Mouse (Mus musculus) heart, embryonic 15.5 days (tissue): Measurements from ENCODE around the gene Glt6d1. TPM values are rescaled to one million over a fixed set of nuclear protein-coding genes. Genes with fewer than 3 reads are reported as not detected.

ENCODE experiments used
- ATAC-seq: fragments of 200-750 bp; cut with Nextera tagmentation; replicated peaks from 2 replicates; pipeline ENCODE4 v1.8.0; 2017; ENCODE audit warnings: low read depth, moderate TSS enrichment; ENCODE audit not compliant: insufficient number of reproducible peaks, insufficient read depth, low FRiP score
- H3K27ac ChIP-seq: fragments of 300-500 bp; sonication (generic); 2 replicates; pipeline ENCODE4 v1.5.1; 2015; ENCODE audit warnings: mild to moderate bottlenecking, inconsistent platforms
- H3K27me3 ChIP-seq: fragments of 300-500 bp; sonication (generic); 2 replicates; pipeline ENCODE4 v1.6.1; 2015; ENCODE audit warnings: inconsistent platforms
- H3K36me3 ChIP-seq: fragments of 300-500 bp; sonication (generic); 2 replicates; pipeline ENCODE4 v1.6.1; 2015; ENCODE audit warnings: mild to moderate bottlenecking, inconsistent platforms
- H3K4me1 ChIP-seq: fragments of 300-500 bp; sonication (generic); replicated peaks from 2 replicates; pipeline ENCODE4 v1.6.1; 2015; ENCODE audit warnings: inconsistent platforms
- H3K4me2 ChIP-seq: fragments of 300-500 bp; sonication (generic); 2 replicates; pipeline ENCODE4 v1.6.1; 2015; ENCODE audit warnings: inconsistent platforms, mild to moderate bottlenecking, moderate library complexity
- H3K4me3 ChIP-seq: fragments of 300-500 bp; sonication (generic); 2 replicates; pipeline ENCODE4 v1.5.1; 2015; ENCODE audit warnings: mild to moderate bottlenecking, inconsistent platforms
- H3K9ac ChIP-seq: fragments of 300-500 bp; sonication (generic); 2 replicates; pipeline ENCODE4 v1.6.1; 2015; ENCODE audit warnings: mild to moderate bottlenecking, inconsistent platforms
- H3K9me3 ChIP-seq: fragments of 300-500 bp; sonication (generic); replicated peaks from 2 replicates; pipeline ENCODE4 v1.6.1; 2016; ENCODE audit warnings: inconsistent platforms
- WGBS: fragments of 180-500 bp; shearing (Covaris S2); methylation state at CpG from one replicate; pipeline ENCODE4 v1.1.7; 2015; ENCODE audit warnings: mixed read lengths; 5-methylcytosine and 5-hydroxymethylcytosine counted together
- polyA plus RNA-seq: library from polyadenylated mRNA; unstranded; fragments of >200 nt; fragmentation: Nextera tagmentation; extraction: Ambion mirVana; gene quantifications from 2 replicates; pipeline ENCODE4 v1.2.1, GENCODE M21; 2015

Glt6d1 gene
- polyA plus RNA-seq, 1 experiment from 2014 or later: not detected

GRCm38 (mm10) chr2:25797635-25798034 is 18.0 kb downstream of the Glt6d1 start:
- Histone ChIP-seq H3K27me3 (no peaks in the 10 kb centered on the region), H3K4me1 (no peaks in the 10 kb centered on the region), H3K27ac (no peak overlapping the region), H3K9me3 (no peaks in the 10 kb centered on the region), H3K9ac (no peak overlapping the region), H3K4me3 (no peak overlapping the region), H3K4me2 (no peak overlapping the region), H3K36me3 (no peaks in the 10 kb centered on the region)
- 15% methylated on average over 2 of the region's 2 CpGs for WGBS
- ATAC-seq: no peak

- Histone ChIP-seq H3K36me3 (no peaks in the 10 kb centered on the region), H3K4me1 (no peaks in the 10 kb centered on the region), H3K27ac (no peak overlapping the region), H3K27me3 (0 out of 2 replicates have a peak, but pooled peaks cover 3% of the 10 kb centered on the region), H3K4me2 (no peak overlapping the region), H3K9ac (no peak overlapping the region), H3K4me3 (no peak overlapping the region), H3K9me3 (no peaks in the 10 kb centered on the region)
- ATAC-seq: no peak
- WGBS: 78% methylated on average over 3 of the region's 3 CpGs
Observed at GRCm38 (mm10) chr2:25789092-25789491, 26.6 kb downstream of the Glt6d1 start.

GRCm38 (mm10) chr2:25785573-25786322 is 29.9 kb downstream of the Glt6d1 start:
- H3K4me3 ChIP-seq: no peak overlapping the region
- 61% methylated on average over 5 of the region's 5 CpGs for WGBS
- no peak overlapping the region for H3K9ac ChIP-seq
- no peaks in the 10 kb centered on the region for H3K4me1 ChIP-seq
- no peak overlapping the region for H3K4me2 ChIP-seq
- H3K9me3 ChIP-seq: no peaks in the 10 kb centered on the region
- no peaks in the 10 kb centered on the region for H3K36me3 ChIP-seq
- no peak for ATAC-seq
- no peak overlapping the region for H3K27ac ChIP-seq
- H3K27me3 ChIP-seq: 0 out of 2 replicates have a peak, but pooled peaks cover 3% of the 10 kb centered on the region

GRCm38 (mm10) chr2:25781957-25782356 is 33.7 kb downstream of the Glt6d1 start, which contains the start of gene Gm13539:
TSS of gene Gm13539 (plus strand) at chr2:25782257.
- no peak within 1 kb of the TSS for H3K9ac ChIP-seq
- 77% methylated on average over 3 of the region's 3 CpGs for WGBS
- no peak within 1 kb of the TSS for H3K4me3 ChIP-seq
- H3K36me3 ChIP-seq: no peaks in the 10 kb centered on the region
- H3K27ac ChIP-seq: no peak within 1 kb of the TSS
- no peaks in the 10 kb centered on the region for H3K4me1 ChIP-seq
- no peaks in the 10 kb centered on the region for H3K9me3 ChIP-seq
- 0 out of 2 replicates have a peak, but pooled peaks cover 3% of the 10 kb centered on the region for H3K27me3 ChIP-seq
- H3K4me2 ChIP-seq: no peak within 1 kb of the TSS
- no peak for ATAC-seq

- Histone ChIP-seq H3K9me3 (no peaks in the 10 kb centered on the region), H3K4me3 (no peak overlapping the region), H3K36me3 (no peaks in the 10 kb centered on the region), H3K4me2 (no peak overlapping the region), H3K27me3 (0 out of 2 replicates have a peak, but pooled peaks cover 3% of the 10 kb centered on the region), H3K9ac (no peak overlapping the region), H3K27ac (no peak overlapping the region), H3K4me1 (no peaks in the 10 kb centered on the region)
- ATAC-seq: no peak
- 51% methylated on average over 4 of the region's 4 CpGs for WGBS
Observed at GRCm38 (mm10) chr2:25780921-25781320, 34.7 kb downstream of the Glt6d1 start.

- H3K36me3 ChIP-seq: no peaks in the 10 kb centered on the region
- H3K27me3 ChIP-seq: no peaks in the 10 kb centered on the region
- H3K4me1 ChIP-seq: no peaks in the 10 kb centered on the region
- H3K4me2 ChIP-seq: no peak overlapping the region
- H3K9me3 ChIP-seq: no peaks in the 10 kb centered on the region
- H3K4me3 ChIP-seq: no peak overlapping the region
- no peak for ATAC-seq
- no peak overlapping the region for H3K27ac ChIP-seq
- no peak overlapping the region for H3K9ac ChIP-seq
- 72% methylated on average over 9 of the region's 9 CpGs for WGBS
Observed at GRCm38 (mm10) chr2:25779076-25779475, 36.6 kb downstream of the Glt6d1 start.

- no peak for ATAC-seq
- H3K9ac ChIP-seq: no peak within 1 kb of the TSS
- no peaks in the 10 kb centered on the region for H3K9me3 ChIP-seq
- no peak within 1 kb of the TSS for H3K4me3 ChIP-seq
- WGBS: 93% methylated on average over 1 of the region's 1 CpGs
- no peaks in the 10 kb centered on the region for H3K36me3 ChIP-seq
- H3K27me3 ChIP-seq: no peaks in the 10 kb centered on the region
- no peak within 1 kb of the TSS for H3K27ac ChIP-seq
- no peaks in the 10 kb centered on the region for H3K4me1 ChIP-seq
- no peak within 1 kb of the TSS for H3K4me2 ChIP-seq
Observed at GRCm38 (mm10) chr2:25776717-25777116, 38.9 kb downstream of the Glt6d1 start, which contains the start of gene Lcn11. TSS of gene Lcn11 (plus strand) at chr2:25777017.

- no peak for ATAC-seq
- Histone ChIP-seq H3K4me2 (no peak overlapping the region), H3K9me3 (no peaks in the 10 kb centered on the region), H3K36me3 (no peaks in the 10 kb centered on the region), H3K4me1 (no peaks in the 10 kb centered on the region), H3K27ac (no peak overlapping the region), H3K27me3 (no peaks in the 10 kb centered on the region), H3K9ac (no peak overlapping the region), H3K4me3 (no peak overlapping the region)
- 71% methylated on average over 3 of the region's 3 CpGs for WGBS
Observed at GRCm38 (mm10) chr2:25775991-25776390, 39.7 kb downstream of the Glt6d1 start.

- Histone ChIP-seq H3K27ac (no peak overlapping the region), H3K9me3 (no peaks in the 10 kb centered on the region), H3K36me3 (no peaks in the 10 kb centered on the region), H3K4me2 (no peak overlapping the region), H3K27me3 (no peaks in the 10 kb centered on the region), H3K4me3 (no peak overlapping the region), H3K9ac (no peak overlapping the region), H3K4me1 (no peaks in the 10 kb centered on the region)
- ATAC-seq: no peak
- WGBS: 71% methylated on average over 2 of the region's 2 CpGs
Observed at GRCm38 (mm10) chr2:25774640-25775039, 41.0 kb downstream of the Glt6d1 start.

- H3K36me3 ChIP-seq: no peaks in the 10 kb centered on the region
Observed at GRCm38 (mm10) chr2:25773507-25773906, 42.1 kb downstream of the Glt6d1 start.

GRCm38 (mm10) chr2:25767764-25768163 is 47.9 kb downstream of the Glt6d1 start:
- H3K9me3 ChIP-seq: no peaks in the 10 kb centered on the region
- ATAC-seq: no peak
- H3K36me3 ChIP-seq: no peaks in the 10 kb centered on the region
- H3K9ac ChIP-seq: no peak overlapping the region
- no peak overlapping the region for H3K4me3 ChIP-seq
- H3K27ac ChIP-seq: no peak overlapping the region
- no peaks in the 10 kb centered on the region for H3K27me3 ChIP-seq
- no peak overlapping the region for H3K4me2 ChIP-seq
- no peaks in the 10 kb centered on the region for H3K4me1 ChIP-seq
- WGBS: 62% methylated on average over 4 of the region's 4 CpGs

More at GRCm38 (mm10) chr2:25773507-25773906, 42.1 kb downstream of the Glt6d1 start:
- no peaks in the 10 kb centered on the region for H3K27me3 ChIP-seq
- no peak overlapping the region for H3K27ac ChIP-seq
- no peak overlapping the region for H3K4me2 ChIP-seq
- no peaks in the 10 kb centered on the region for H3K4me1 ChIP-seq
- H3K9ac ChIP-seq: no peak overlapping the region
- WGBS: 76% methylated on average over 2 of the region's 2 CpGs
- no peak overlapping the region for H3K4me3 ChIP-seq
- H3K9me3 ChIP-seq: no peaks in the 10 kb centered on the region
- ATAC-seq: no peak

GRCm38 (mm10) chr2:25765269-25765668 is 50.4 kb downstream of the Glt6d1 start, which contains the start of gene Lcn3:
TSS of gene Lcn3 (plus strand) at chr2:25765569.
- Histone ChIP-seq H3K4me1 (no peaks in the 10 kb centered on the region), H3K9ac (no peak within 1 kb of the TSS), H3K36me3 (no peaks in the 10 kb centered on the region), H3K9me3 (no peaks in the 10 kb centered on the region), H3K4me2 (no peak within 1 kb of the TSS), H3K27me3 (no peaks in the 10 kb centered on the region), H3K27ac (no peak within 1 kb of the TSS), H3K4me3 (no peak within 1 kb of the TSS)
- 20% methylated on average over 2 of the region's 2 CpGs for WGBS
- no peak for ATAC-seq
